Mouse (Mus musculus): ENCODE results near the gene Gatd1.
"Not testable (repeated sequence)": the region's sequence is repeated elsewhere in the genome, so short reads cannot be mapped to it uniquely, and the experiment has no call there.

Gatd1 gene

GRCm38 (mm10) chr7:141413809-141414584, at the start of gene Gatd1:
TSS of gene Gatd1 (minus strand) at chr7:141414136.
- DNase-seq: peak; percentile 100

GRCm38 (mm10) chr7:141462333-141462821, 48.4 kb upstream of the Gatd1 start:
- no peak for DNase-seq

- DNase-seq: peak; percentile 60
These were observed 47.8 kb upstream of the Gatd1 start for GRCm38 (mm10) chr7:141461521-141462332.

GRCm38 (mm10) chr7:141460391-141461113, 46.6 kb upstream of the Gatd1 start, which contains the start of gene Cracr2b:
TSS of gene Cracr2b (plus strand) at chr7:141461094.
- DNase-seq: no peak

GRCm38 (mm10) chr7:141460001-141460390, 46.1 kb upstream of the Gatd1 start:
- DNase-seq: no peak

- DNase-seq: peak; percentile 18
These were observed 45.4 kb upstream of the Gatd1 start for GRCm38 (mm10) chr7:141459301-141459711.

- no peak for DNase-seq
These were observed 44.7 kb upstream of the Gatd1 start for GRCm38 (mm10) chr7:141458661-141459060.

GRCm38 (mm10) chr7:141457986-141458660, 44.2 kb upstream of the Gatd1 start:
- peak; percentile 81 for DNase-seq

GRCm38 (mm10) chr7:141457236-141457635, 43.3 kb upstream of the Gatd1 start:
- peak; percentile 11 for DNase-seq

- peak; percentile 9 for DNase-seq
These were observed 42.8 kb upstream of the Gatd1 start for GRCm38 (mm10) chr7:141456739-141457138.

- peak; percentile 60 for DNase-seq
These were observed 41.8 kb upstream of the Gatd1 start for GRCm38 (mm10) chr7:141455610-141456314.

GRCm38 (mm10) chr7:141454967-141455551, 41.1 kb upstream of the Gatd1 start, which contains the start of gene Pnpla2:
TSS of gene Pnpla2 (plus strand) at chr7:141455198.
- DNase-seq: peak; percentile 99

GRCm38 (mm10) chr7:141453636-141454035, 39.7 kb upstream of the Gatd1 start:
- no peak for DNase-seq

- no peak for DNase-seq
These were observed 38.0 kb upstream of the Gatd1 start for GRCm38 (mm10) chr7:141451928-141452327.

GRCm38 (mm10) chr7:141447110-141447991, 33.4 kb upstream of the Gatd1 start, which contains the start of gene Rplp2:
TSS of gene Rplp2 (plus strand) at chr7:141447370.
- DNase-seq: peak; percentile 92

GRCm38 (mm10) chr7:141446374-141446773, 32.4 kb upstream of the Gatd1 start:
- not testable (repeated sequence) for DNase-seq

GRCm38 (mm10) chr7:141443828-141444237, 29.9 kb upstream of the Gatd1 start, which contains the start of gene Pidd1:
TSS of gene Pidd1 (minus strand) at chr7:141444025.
- peak; percentile 74 for DNase-seq

GRCm38 (mm10) chr7:141443081-141443821, 29.3 kb upstream of the Gatd1 start:
- DNase-seq: peak; percentile 51

GRCm38 (mm10) chr7:141442199-141442598, 28.3 kb upstream of the Gatd1 start:
- DNase-seq: peak; percentile 16
